Mouse (Mus musculus) cerebellum, adult 9-10 months (tissue): ENCODE measurements around the gene Gm49388.

Experiments used
- DNase-seq: peaks from one replicate; pipeline ENCODE4 v3.0.0; 2022

The Gm49388 gene

DNA sequence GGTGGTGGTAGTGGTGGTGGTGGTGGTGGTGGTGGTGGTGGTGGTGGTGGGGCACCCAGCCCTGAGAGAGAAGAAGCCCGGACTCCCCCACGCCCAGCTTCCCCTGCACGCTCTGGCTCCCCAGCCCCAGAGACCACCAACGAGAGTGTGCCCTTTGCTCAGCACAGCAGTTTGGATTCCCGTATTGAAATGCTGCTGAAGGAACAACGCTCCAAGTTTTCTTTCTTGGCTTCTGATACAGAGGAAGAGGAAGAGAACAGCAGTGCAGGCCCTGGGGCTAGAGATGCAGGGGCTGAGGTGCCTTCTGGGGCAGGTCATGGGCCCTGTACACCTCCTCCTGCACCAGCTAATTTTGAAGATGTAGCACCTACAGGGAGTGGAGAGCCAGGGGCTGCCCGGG, at the start of gene Gm49388:
Gene Gm49388 (plus strand): TSS at position 301 of the 400 bp plus-strand sequence.
- DNase-seq = no peak

DNA sequence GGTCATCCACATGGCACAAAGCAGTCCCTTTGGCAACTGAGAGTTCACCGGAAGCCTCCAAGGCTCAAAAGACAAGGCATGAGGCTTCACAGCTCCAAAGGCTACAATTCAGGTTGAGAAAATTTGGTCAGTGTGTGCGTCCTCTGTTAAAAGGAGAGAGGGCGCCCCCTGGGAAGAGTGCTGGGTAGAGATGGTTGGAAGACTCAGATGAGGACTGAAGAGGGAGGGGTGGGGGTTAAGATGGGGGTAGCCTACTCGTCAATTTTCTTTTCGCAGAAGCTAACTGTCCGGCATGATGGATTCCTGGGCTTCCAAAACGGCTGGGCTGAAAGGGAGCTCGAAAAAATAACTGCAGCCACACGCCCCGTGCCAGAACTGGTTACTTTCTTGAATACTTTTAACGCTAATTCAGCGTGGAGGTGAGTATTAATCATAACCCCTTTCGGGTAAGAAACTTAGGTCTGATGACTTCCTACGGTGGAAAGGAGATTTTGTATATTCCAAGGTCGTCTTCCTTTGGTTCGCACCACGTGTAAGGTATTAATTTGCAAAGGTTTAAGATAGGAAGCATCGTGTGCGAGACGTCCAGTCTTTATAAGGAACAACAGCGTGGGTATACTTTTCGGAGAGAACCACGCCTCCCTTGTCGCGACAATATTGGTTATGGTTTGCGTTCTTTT, 40.9 kb upstream of the Gm49388 start, which contains the start of gene Fbxl19:
Gene Fbxl19 (plus strand): TSS at position 178 of the 680 bp plus-strand sequence.
- peak; percentile 86 for DNase-seq

DNA sequence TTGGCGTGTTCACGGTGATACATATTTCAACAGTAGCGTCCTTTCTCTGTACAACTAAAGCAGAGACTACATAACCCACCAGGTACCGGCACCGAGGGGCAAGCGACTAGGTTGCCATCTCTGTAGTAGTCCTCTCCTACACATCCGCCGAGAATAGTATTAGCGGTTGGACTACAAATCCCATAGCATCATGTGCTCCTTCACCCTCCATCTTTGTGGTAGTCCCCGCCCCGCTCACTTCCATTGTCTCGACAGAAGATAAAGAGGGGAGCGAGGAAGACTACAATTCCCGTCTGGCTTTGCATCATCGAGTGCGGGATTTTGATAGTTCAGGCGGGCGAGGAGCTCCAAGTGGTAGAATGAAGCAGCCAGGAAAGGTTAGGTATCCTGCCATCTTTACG, 40.2 kb upstream of the Gm49388 start:
- DNase-seq = peak; percentile 98

DNA sequence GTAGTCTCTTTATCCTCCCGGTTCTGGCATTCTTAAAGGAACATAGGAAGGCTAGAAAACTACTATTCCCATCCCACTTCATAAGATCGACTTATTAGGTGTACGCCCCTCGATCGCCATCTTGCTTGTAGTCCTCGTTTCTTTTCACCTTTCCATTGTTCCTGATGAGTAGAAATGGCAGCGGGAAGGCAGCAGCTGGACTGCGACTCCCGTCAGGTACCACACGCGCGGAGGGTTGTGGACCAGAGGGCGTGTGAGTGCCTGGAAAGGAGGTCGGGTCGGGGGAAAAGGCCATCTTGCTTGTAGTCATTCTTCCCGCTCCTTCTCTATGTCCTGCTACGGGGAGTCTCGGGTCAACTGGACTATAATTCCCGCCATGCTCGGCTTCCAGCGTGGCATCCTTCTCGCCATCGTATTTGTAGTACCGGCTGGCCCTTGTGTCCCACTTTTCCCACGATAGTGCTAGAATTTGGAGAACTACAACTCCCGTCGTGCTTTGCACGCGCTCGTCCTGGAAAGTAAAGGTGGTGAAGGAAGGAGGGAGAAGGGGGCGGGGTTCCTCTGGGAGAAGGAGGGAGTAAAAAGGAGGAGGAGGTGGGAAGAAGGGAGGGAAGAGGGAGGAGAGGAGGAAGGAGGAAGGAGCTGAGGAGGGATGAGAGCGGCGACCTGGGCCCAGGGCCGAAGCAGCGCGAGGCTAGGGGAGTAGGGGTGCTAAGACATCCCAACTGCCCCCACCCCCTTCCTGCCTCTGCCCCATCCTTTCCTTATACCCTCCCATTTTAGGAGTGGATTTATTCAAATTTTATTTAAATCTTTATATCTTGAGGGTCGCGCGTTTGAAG, 39.5 kb upstream of the Gm49388 start:
- peak; percentile 99 for DNase-seq

- DNase-seq = peak; percentile 81
Measured at GRCm38 (mm10) chr7:127746494-127747491, 38.6 kb upstream of the Gm49388 start.

- peak; percentile 76 for DNase-seq
Measured at GRCm38 (mm10) chr7:127747559-127748234, 37.7 kb upstream of the Gm49388 start.

DNA sequence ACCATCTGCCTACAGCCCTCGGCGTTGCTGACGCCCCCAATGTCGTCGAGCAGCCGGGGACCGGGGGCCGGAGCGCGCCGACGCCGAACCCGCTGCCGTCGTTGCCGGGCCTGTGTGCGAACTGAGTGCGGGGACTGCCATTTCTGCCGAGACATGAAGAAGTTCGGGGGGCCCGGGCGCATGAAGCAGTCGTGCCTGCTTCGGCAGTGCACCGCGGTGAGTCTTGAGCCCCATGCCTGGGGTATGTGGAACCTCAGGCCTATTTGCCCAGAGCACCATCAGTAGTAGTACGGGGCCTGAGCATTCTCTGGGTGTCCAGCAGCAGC, 37.2 kb upstream of the Gm49388 start:
- peak; percentile 56 for DNase-seq

DNA sequence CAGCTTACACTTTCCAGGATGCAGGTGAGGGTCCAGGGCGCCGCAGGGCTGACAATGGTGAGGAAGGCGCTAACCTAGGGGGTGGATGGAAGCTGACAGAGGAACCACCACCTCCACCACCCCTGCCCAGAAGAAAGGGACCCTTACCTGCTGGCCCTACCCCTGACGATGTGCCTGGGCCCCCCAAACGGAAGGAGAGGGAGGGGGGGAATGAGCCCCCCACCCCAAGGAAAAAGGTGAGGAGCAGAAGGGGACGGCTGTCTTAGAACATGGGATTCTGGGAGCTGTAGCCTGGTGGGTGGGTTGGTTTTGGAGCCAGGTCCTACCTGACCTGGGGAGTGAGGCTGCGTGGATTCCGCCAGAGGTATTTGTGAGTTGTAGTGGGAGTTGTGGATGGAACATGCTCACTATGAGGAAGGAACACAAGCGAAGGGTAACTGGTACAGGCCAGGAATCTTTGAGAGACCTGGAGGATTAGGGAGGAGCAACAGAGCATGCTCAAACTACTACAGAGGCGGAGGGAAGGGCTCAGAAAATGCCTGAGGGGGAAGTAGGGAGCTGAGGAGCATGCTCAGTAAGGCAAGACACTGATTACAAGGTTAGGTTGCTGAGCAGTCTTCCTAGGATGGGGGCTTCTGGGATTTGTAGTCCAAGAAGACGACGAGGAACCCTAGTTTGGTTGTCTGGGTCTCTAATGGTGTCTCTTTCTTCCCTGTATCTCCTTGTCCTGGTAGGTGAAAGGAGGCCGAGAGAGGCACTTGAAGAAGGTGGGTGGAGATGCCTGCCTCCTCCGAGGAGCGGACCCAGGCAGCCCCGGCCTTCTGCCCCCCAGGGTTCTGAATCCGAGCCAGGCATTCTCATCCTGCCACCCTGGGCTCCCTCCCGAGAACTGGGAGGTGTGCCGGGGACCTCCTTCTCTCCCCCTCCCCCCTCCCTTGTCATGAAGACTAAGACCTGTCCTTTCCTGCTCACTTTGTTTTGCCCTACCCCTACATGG, 35.0 kb upstream of the Gm49388 start:
- peak; percentile 75 for DNase-seq

DNA sequence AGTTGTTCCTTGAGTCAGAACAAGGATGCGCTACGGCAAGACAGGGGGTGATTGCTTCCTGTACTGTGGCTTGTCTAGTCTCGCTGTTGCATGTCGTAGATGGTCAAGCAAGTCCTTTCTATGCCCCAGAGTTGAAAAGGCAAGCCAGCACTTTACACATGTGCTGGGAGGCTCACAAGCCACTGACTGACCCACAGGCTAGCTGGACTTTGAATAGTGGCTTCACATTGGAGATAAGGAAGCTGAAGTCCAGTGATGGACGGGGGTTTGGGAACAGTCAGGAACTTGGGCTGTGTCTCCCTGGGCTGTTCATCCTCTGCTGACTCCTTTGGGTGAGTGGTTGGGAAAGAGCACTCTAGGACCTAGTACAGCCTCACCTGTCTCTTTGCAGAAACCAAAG, 33.8 kb upstream of the Gm49388 start:
- no peak for DNase-seq

DNA sequence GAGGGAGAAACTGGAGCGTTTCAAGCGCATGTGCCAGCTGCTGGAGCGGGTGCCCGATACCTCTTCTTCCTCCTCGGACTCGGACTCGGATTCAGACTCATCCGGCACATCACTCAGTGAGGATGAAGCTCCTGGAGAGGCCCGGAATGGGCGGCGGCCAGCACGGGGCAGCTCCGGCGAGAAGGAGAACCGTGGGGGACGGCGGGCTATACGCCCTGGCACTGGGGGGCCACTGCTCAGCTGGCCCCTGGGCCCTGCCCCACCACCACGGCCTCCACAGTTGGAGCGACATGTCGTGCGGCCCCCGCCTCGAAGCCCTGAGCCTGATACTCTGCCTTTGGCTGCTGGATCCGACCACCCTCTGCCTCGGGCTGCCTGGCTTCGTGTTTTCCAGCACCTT, 33.3 kb upstream of the Gm49388 start:
- DNase-seq = no peak

GRCm38 (mm10) chr7:127753158-127753557, 32.2 kb upstream of the Gm49388 start:
- DNase-seq = no peak

DNA sequence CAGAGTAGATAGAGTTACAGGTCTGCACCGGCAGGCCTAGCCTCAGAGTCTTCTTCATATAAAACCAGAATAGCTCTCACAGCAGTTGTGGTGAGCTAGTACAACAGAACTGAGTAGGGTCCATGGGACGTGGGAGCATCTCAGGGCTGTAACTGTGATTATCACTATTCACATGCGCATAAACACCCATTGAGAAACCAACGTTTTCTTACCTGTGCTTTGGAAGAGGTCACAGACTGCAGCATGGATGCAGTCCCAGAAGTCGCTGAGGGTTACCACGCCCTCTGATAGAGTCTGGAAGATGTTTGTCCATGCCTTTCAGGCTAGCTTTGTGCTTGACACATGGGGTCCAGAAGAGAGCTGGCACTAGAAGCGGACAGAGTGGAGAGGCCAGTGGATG, 31.7 kb upstream of the Gm49388 start:
- no peak for DNase-seq

DNA sequence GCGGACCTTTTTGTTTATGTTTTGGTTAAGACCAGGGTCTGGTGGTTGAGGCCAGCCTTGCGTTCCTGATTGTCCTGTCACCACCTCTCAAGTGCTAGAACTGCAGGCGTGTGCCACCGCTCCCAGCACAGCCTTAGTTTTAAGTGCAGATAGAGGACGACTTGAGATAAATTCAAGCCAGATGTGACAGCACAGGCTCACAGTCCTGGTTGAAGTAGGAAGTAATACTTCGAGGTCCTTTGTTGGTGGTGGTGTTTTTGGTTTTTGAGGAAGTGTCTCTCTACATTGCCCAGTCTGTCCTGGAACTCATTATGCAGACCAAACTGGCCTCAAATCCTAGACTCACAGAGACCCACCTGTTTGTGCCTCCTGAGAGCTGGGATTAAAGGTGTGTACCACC, 25.7 kb upstream of the Gm49388 start:
- DNase-seq = no peak

DNA sequence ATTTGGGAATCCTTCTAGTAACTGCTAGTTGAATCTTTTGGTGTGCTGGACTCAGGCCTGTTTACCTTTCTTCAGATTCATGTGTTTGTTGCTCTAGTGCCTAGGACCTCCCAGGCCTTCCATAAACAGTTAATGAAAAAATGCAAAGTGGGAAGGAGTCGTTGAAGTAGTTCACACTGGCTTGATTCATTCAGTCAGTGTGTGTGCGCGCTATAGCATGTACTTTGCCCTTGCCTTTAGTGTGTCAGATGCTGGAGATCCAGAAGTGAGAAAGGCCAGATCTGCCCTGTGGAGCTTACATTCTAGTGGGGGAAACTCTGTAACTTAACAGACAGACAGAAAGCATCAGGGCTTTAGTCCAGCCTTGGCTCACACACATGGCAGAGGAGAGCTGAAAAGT, 24.9 kb upstream of the Gm49388 start:
- no peak for DNase-seq

DNA sequence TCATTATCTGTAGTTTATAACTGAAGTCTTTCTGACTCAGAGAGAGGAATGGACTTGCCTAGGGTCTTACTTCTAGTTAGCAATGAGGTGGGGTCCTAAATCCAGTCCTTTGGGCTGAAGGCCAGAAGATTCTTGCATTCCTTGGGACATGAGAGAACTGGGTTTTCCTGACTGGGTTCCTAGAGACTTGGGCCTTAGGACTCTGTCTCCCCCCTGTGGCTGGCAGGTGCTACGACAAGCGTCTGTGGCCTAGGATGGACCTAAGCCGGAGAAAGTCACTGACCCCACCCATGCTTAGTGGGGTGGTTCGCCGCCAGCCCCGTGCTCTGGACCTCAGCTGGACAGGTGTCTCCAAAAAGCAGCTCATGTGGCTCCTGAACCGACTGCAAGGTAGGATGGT, 24.4 kb upstream of the Gm49388 start:
- DNase-seq = peak; percentile 80

- no peak for DNase-seq
Measured at GRCm38 (mm10) chr7:127763642-127764041, 21.8 kb upstream of the Gm49388 start.

DNA sequence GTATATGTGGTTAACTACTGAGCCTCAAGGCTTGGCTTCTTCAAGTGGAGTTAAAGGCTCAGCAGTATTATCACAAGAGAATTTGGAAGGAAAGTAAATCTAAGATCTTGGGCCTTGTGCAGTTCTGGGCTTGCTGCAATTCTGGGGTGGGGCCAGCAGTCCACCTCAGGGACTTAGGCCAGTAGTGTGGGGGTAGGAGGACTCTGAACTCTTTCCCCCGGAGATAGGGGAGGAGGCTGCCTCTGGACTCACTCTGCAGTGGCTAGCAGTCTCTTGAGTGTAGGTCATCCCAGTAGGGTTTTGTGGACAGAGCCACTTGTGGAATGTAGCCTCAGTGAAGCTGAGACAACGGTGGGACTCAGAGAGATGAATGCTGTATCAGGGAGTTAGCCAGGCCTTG, 19.7 kb upstream of the Gm49388 start:
- no peak for DNase-seq

GRCm38 (mm10) chr7:127766851-127767609, 18.4 kb upstream of the Gm49388 start:
- no peak for DNase-seq

- DNase-seq = peak; percentile 65
Measured at GRCm38 (mm10) chr7:127767671-127768345, 17.6 kb upstream of the Gm49388 start.
